Comparison of ENCODE assay signal across 10 mouse cellular contexts in genomic region chr1:166388511-166388910, GRCm38 (mm10).
"Had no signal": no experiment of that assay in that cellular context is flagged by ENCODE, and none has a peak within 500 bp of the region (broad histone marks: within the 10 kb centered on the region; RNA-seq: fewer than 3 reads in every experiment).

No protein-coding gene starts in this region.

- H3K4me3 ChIP-seq: layer of hippocampus, adult 2 months; liver, embryonic 12.5 days; midbrain, embryonic 12.5 days; neural tube, embryonic 12.5 days had no signal

- H3K27me3 ChIP-seq: liver, embryonic 12.5 days; midbrain, embryonic 12.5 days; neural tube, embryonic 12.5 days had no signal

- H3K4me1 ChIP-seq: liver, embryonic 12.5 days; midbrain, embryonic 12.5 days; neural tube, embryonic 12.5 days had no signal

- H3K9ac ChIP-seq: liver, embryonic 12.5 days; lung, embryonic 14.5 days; midbrain, embryonic 12.5 days; neural tube, embryonic 12.5 days had no signal

- H3K9me3 ChIP-seq: liver, embryonic 12.5 days; midbrain, embryonic 12.5 days; neural tube, embryonic 12.5 days had no signal

- H3K4me2 ChIP-seq: liver, embryonic 12.5 days; lung, embryonic 14.5 days; midbrain, embryonic 12.5 days; neural tube, embryonic 12.5 days had no signal

- ATAC-seq: liver, embryonic 12.5 days had no signal

- H3K27ac ChIP-seq: layer of hippocampus, adult 2 months; liver, embryonic 12.5 days; midbrain, embryonic 12.5 days; neural tube, embryonic 12.5 days; stomach, postnatal 0 days had no signal

- DNase-seq: kidney, postnatal 10 days; kidney, postnatal 4 days; lung, embryonic 14.5 days; lung, postnatal 10 days; thymus, postnatal 4 days had no signal
